Mouse (Mus musculus): ENCODE data around the gene Tmem147. TPM values are rescaled to one million over a fixed set of nuclear protein-coding genes. Genes with fewer than 3 reads are reported as not detected.
"Not testable (repeated sequence)": the region's sequence is repeated elsewhere in the genome, so short reads cannot be mapped to it uniquely, and the experiment has no call there.

Tmem147 gene
- 100 to 1,000 TPM; 107 to 118 TPM for total RNA-seq (2021)

GRCm38 (mm10) chr7:30729396-30730063 lies at the start of gene Tmem147:
TSS of gene Tmem147 (minus strand) at chr7:30729540.
- DNase-seq, result peak; percentile 95 to 96

GRCm38 (mm10) chr7:30777911-30778310 lies 48.6 kb upstream of the Tmem147 start:
- no peak for DNase-seq

DNA sequence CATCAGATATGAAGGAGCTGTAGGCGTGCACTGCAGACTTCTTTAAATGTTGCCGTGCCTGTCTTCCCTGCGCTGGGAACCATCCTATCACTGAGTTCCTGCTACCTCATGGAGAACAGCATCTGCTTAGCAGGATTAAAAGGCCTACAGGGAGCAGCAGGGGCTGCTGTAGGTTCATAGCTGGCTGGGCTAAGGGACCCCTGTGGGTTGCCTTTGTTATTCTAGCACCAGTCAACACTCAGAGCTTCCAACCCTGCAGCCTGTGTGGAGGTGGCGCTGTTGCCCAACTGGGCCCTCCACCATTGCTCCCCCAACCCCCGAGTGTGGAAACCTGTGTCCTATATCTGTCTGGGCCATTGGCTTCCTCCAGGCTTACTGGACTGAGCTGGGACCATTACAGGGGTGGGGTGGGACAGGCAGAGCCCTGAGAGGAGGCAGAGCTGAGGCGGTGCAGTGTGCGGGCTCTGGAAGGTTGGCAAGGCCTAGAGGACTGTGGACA lies 47.8 kb upstream of the Tmem147 start:
- DNase-seq, result no peak

- DNase-seq, result no peak
Observed at GRCm38 (mm10) chr7:30776104-30776503, 46.8 kb upstream of the Tmem147 start.

GRCm38 (mm10) chr7:30769236-30769635 lies 39.9 kb upstream of the Tmem147 start:
- DNase-seq, result no peak

DNA sequence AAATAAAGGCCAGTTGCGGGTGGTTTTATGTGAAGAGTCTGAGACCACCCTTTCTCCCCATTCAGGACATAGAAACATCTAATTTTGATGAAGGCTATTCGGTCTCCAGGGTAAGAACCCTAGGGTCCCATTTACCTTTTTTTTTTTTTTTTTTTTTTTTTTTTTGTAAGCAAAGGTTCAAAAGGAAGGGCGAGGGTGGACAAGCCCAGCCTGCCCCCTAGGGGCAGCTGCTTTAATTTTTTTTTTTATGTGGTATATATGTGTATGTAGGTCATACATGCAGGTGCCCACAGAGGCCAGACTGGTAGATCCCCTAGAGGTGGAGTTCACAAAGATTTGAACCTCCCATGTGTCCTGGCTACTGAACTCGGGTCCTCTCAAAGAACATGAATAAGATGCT lies 37.1 kb upstream of the Tmem147 start:
- no peak for DNase-seq

- no peak for DNase-seq
Observed at GRCm38 (mm10) chr7:30765173-30765572, 35.8 kb upstream of the Tmem147 start.

GRCm38 (mm10) chr7:30763456-30763855 lies 34.1 kb upstream of the Tmem147 start, which contains the start of gene Dmkn:
TSS of gene Dmkn (plus strand) at chr7:30763756.
- DNase-seq, result no peak

- DNase-seq, result no peak
Observed at GRCm38 (mm10) chr7:30761769-30762352, 32.5 kb upstream of the Tmem147 start.

- DNase-seq, result no peak
Observed at GRCm38 (mm10) chr7:30758853-30759252, 29.5 kb upstream of the Tmem147 start.

GRCm38 (mm10) chr7:30757001-30757400 lies 27.7 kb upstream of the Tmem147 start:
- no peak for DNase-seq

GRCm38 (mm10) chr7:30751086-30751669 lies 21.8 kb upstream of the Tmem147 start, which contains the start of gene Sbsn:
TSS of gene Sbsn (plus strand) at chr7:30751471.
- DNase-seq, result no peak

GRCm38 (mm10) chr7:30749824-30750606 lies 20.7 kb upstream of the Tmem147 start:
- DNase-seq, result no peak

DNA sequence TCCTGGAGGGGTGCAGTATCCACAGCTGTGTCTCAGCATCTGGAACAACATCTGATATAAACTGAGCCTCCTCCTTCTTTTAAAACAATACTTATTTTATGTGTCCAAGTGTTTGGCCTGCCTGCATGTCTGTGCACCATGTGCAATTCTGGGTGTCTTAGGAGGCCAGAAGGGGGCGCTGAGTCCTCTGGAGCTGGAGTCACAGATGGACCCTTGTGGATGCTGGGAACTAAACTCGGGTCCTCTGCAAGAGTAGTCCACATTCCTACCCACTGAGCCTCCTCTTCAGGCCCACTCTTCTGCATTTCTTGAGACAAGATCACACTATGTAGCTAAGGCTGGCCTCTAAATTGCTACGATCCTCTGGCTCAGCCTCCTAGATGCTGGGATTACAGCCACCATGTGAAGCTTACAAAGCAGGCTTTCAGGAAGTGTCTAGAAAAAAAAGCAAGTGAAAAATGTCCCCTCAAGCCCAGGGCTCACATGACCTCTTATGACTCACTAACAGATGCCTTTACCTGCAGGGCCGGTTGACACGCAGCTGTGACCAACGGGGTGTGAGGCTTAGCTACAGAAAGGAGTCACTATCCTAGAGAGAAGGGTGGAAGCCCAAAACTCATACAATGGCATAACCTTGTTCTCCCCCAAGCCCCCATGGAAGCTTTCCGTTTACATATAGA lies 18.3 kb upstream of the Tmem147 start:
- no peak for DNase-seq

DNA sequence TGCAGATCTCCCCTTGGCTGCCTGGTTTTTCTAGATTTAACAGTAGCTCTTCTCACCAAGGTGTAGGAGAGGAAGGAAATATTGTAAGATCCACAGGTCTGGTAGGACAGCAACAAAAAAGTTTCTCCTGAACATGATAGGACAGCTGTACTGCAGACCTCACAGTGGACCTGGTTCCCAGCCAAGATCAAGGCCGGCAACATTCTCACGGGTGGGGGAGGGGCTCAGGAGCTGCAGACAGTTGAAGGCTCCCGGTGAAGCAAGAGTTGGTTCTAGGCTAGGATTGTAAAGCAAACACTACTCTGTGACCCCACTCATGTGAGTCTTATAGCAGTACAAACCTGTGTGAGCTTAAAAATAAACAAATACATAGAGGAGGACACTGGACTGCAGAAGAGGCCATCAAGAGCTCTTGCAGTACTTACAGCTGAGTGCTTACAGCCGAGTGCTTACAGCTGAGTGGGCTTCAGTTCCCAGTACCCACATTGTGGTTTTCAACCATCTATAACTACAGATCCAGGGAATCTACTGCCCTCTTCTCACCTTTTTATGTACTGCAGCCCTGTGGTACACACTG lies 14.8 kb upstream of the Tmem147 start:
- no peak for DNase-seq

DNA sequence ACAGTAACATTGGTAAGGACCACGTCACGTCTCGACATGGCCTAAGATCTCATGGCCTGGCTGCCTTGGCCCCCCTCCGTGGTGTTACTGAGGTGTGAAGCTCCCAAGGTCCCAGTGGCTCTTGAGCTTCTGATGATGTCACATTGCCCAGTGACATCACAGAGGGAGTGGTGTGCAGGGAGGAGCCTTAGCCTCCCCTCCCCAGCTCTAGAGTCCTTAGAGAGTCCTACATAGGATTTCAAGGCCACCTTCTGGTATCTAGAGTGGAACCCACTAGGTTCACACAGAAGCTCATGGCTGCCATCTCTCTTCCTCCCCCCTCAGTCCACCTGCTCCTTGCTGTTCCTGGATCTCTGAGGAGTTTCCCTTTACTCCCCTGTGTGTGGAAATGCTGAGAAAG lies 14.3 kb upstream of the Tmem147 start, which contains the start of gene Gapdhs:
Gapdhs (minus strand) TSS at position 65 of the 400 bp plus-strand sequence.
- not testable (repeated sequence) for DNase-seq

GRCm38 (mm10) chr7:30742570-30742969 lies 13.2 kb upstream of the Tmem147 start:
- not testable (repeated sequence) for DNase-seq

GRCm38 (mm10) chr7:30736211-30736610 lies 6.9 kb upstream of the Tmem147 start:
- DNase-seq, result no peak

DNA sequence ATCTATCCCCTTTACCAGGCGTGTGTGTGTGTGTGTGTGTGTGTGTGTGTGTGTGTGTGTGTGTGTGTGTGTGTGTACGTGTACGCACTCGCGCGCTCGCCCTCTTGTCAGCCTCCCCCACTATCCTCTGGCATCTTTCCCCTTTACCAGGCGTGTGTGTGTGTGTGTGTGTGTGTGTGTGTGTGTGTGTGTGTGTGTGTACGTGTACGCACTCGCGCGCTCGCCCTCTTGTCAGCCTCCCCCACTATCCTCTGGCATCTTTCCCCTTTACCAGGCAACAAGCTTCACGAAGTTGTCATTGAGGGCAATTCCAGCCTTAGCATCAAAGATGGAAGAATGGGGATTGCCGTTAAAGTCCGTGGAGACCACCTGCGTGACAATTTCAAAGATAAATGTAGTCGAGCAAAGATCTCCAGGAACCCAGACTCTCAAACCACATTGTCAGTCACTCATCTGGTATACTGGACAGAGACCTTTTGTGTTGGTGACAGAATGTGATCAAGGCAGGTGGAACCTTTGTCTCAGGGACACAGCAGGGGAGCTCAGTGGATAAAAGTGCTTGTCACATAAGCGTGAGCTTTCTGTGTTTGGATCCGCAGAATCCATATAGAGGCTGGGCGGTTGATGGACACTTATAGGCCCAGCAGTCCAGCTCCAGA lies 853 bp upstream of the Tmem147 start:
- not testable (repeated sequence) for DNase-seq

DNA sequence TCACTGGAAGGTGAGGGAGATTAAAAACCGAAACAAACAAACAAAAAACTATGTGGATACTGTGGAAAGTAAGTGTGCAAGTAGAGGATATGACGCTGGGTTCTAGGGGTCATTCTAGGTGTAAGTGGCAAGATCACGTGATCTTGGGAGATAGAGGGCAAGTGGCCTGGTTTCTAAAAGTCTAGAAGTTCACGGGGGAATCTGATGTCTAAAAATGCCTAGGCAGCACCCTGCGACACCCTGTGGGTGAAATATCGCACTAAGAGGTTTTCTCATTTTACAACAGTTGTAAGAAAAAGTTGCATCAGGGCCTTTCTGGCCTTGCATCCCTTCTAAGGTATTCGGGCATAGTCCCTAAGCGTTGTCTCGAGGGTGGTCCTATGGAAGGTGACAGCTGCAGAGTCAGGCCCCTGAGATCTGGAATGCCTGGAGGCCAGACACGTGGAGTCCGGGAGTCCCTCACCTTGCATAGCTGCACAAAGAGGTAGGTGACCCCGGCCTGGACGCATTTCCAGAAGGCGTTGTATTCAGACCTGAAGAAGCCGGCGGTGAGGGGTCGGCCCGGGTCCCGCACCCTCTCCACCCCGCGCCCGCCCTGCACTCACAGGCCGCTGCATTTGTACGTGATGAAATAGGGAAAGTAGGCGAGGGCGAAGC lies 473 bp downstream of the Tmem147 start:
- DNase-seq, result no peak

DNA sequence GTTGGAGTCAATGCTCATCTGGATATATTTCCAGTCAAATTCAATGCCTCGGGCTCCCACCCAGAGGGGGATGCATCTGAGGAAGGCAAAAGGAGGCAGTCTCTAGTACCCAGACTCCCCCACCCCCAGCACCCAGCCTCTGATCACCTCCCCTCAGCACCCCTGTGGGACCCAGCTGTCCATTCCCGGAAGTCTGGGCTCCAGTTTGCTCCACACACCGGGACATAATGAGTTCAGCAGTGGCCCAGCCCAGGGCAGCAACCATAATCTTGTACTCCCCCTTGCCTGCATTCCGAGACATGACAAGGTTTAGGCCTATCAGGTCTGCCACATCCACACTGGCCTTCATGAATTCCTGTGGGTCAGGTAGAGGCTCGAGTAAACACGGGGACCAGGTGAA lies 1.1 kb downstream of the Tmem147 start:
- no peak for DNase-seq

Measured in layer of hippocampus, postnatal 36 days (tissue).